Mouse (Mus musculus) myocyte (in vitro differentiated cells): ENCODE results near the gene Ube4b.

Source experiments
- CEBPB ChIP-seq: IDR thresholded peaks from 2 replicates; pipeline ENCODE4 v1.6.1; 2011; ENCODE audit warnings: mild to moderate bottlenecking, moderate library complexity; ENCODE audit not compliant: poor library complexity, insufficient read depth, severe bottlenecking
- E2F4 ChIP-seq: IDR thresholded peaks from one replicate; pipeline ENCODE4 v1.6.1; 2011; ENCODE audit warnings: mild to moderate bottlenecking, control low read depth, moderate library complexity; ENCODE audit not compliant: insufficient read depth
- MAX ChIP-seq: IDR thresholded peaks from one replicate; pipeline ENCODE4 v1.6.1; 2011; ENCODE audit warnings: low read depth, mild to moderate bottlenecking, control low read depth
- MYOD1 ChIP-seq, 3 experiments: IDR thresholded peaks; one replicate each; pipeline ENCODE4 v1.6.1; 2011; ENCODE audit warnings: control low read depth in 2 of 3, low read depth in 2 of 3, mild to moderate bottlenecking in 2 of 3, moderate library complexity in 1 of 3; ENCODE audit not compliant: insufficient read length in 2 of 3, control insufficient read depth in 1 of 3
- POLR2A ChIP-seq: IDR thresholded peaks from one replicate; pipeline ENCODE4 v1.6.1; 2011; ENCODE audit warnings: low read depth, mild to moderate bottlenecking, control low read depth, moderate library complexity; ENCODE audit not compliant: insufficient read length
- POLR2AphosphoS2 ChIP-seq: IDR thresholded peaks from one replicate; pipeline ENCODE4 v1.6.1; 2011; ENCODE audit warnings: low read depth, control low read depth; ENCODE audit not compliant: insufficient read length
- REST ChIP-seq: IDR thresholded peaks from one replicate; pipeline ENCODE4 v1.6.1; 2011; ENCODE audit warnings: mild to moderate bottlenecking, control low read depth, moderate library complexity; ENCODE audit not compliant: insufficient read depth, insufficient read length
- SRF ChIP-seq: IDR thresholded peaks from one replicate; pipeline ENCODE4 v1.6.1; 2011; ENCODE audit warnings: low read depth; ENCODE audit not compliant: control insufficient read depth, insufficient read length
- TCF12 ChIP-seq: IDR thresholded peaks from one replicate; pipeline ENCODE4 v1.6.1; 2011; ENCODE audit warnings: mild to moderate bottlenecking, control low read depth; ENCODE audit not compliant: poor library complexity, insufficient read depth, severe bottlenecking
- TCF3 ChIP-seq: IDR thresholded peaks from one replicate; pipeline ENCODE4 v1.6.1; 2011; ENCODE audit warnings: low read depth, control low read depth; ENCODE audit not compliant: insufficient read length
- USF1 ChIP-seq: IDR thresholded peaks from one replicate; pipeline ENCODE4 v1.6.1; 2011; ENCODE audit warnings: low read depth, mild to moderate bottlenecking, control low read depth, moderate library complexity

DNA sequence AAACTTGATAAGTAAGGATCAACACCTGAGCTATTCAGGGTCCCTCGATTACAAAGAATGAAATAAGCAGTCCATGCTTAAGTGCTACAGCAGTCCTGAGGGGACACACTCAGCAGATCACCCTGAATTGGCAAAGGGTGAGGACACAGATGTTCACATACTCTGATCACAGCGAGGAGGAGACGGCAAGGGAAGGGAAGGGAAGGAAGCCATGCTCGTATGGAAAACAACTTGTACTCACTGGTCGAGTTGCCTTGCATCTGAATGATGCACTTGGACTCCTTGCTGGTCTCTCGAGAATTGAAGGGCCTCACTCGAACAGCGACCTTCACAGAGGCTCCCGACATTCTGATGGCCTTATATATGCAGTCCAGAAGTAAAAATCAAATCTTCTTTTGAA lies 135.5 kb downstream of the Ube4b start:
- TF ChIP-seq CEBPB (no peak), USF1 (no peak), MAX (no peak), POLR2AphosphoS2 (no peak), MYOD1 (IDR thresholded peaks at IDR 0.05; ENCODE audit: control insufficient read depth in 1 of 3, insufficient read length in 2 of 3, low read depth in 2 of 3) (no peak), POLR2A (no peak), SRF (no peak), E2F4 (no peak), REST (no peak), TCF12 (no peak), TCF3 (no peak)
